Mouse (Mus musculus) inflammation-experienced regulatory T-cells, adult 16 weeks (primary cell): ENCODE data around the gene Fam8a1. TPM values are rescaled to one million over a fixed set of nuclear protein-coding genes. Genes with fewer than 3 reads are reported as not detected.

Source experiments
- polyA plus RNA-seq: library from polyadenylated mRNA; unstranded; fragments of 100-300 nt; shearing (Covaris generic); gene quantifications from one replicate; pipeline ENCODE4 v1.2.1, GENCODE M21; 2017

The Fam8a1 gene
- polyA plus RNA-seq: 4.7 TPM

GRCm38 (mm10) chr13:46669048-46669619 is at the start of gene Fam8a1:
Gene Fam8a1, plus strand, starts transcription at chr13:46669522.

Other genes starting within 250 kb of the Fam8a1 start
- 0.60 TPM for gene Cap2, start 167.7 kb upstream of the Fam8a1 start, polyA plus RNA-seq
- 59.9 TPM for gene Nup153, start 58.4 kb downstream of the Fam8a1 start, polyA plus RNA-seq